29 mouse cellular contexts compared by ENCODE assay signal in the genomic region with DNA sequence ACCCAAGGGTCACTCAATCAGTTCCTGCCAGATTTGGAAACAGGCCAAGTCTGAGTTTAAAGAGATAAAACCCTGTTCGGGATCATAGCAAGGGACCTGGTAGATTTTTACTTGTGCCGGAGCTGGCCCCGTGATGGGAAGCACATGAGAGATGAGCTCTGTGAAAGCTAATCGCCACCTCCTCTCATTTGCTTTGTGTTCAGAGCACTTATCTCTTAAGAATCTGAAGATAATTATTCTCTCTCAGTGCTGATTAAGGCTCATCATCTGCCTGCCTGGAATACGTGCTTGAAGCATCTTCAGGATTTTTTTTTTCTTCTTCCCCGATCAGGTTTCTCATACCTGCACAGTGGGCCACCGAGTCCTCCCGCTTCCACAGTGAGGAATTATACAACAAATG. TPM values are rescaled to one million over a fixed set of nuclear protein-coding genes. Genes with fewer than 3 reads are reported as not detected.
"Had no signal": no experiment of that assay in that cellular context is flagged by ENCODE, and none has a peak within 500 bp of the region (broad histone marks: within the 10 kb centered on the region; RNA-seq: fewer than 3 reads in every experiment).

No protein-coding gene starts in this region.

- DNase-seq: kidney, adult 9 months; kidney, postnatal 14 days; kidney, postnatal 4 days; liver; lung, adult 18-20 months; lung, postnatal 10 days; lung, postnatal 36 days; right cerebral cortex, adult 18-20 months; right cerebral cortex, postnatal 14 days; right cerebral cortex, postnatal 4 days; thymus, adult 2 months; thymus, postnatal 14 days; thymus, postnatal 4 days had no signal

- ATAC-seq: liver, embryonic 12.5 days had no signal

- H3K27me3 ChIP-seq: limb, embryonic 13.5 days; liver, embryonic 12.5 days; liver, embryonic 15.5 days; lung, embryonic 15.5 days; midbrain, embryonic 12.5 days; neural tube, embryonic 12.5 days; neural tube, embryonic 15.5 days had no signal

- H3K4me1 ChIP-seq: limb, embryonic 13.5 days; liver, embryonic 12.5 days; liver, embryonic 15.5 days; lung, embryonic 15.5 days had no signal

- H3K36me3 ChIP-seq: limb, embryonic 10.5 days; limb, embryonic 13.5 days; liver, embryonic 12.5 days; liver, embryonic 15.5 days; lung, embryonic 15.5 days; midbrain, embryonic 12.5 days; neural tube, embryonic 12.5 days; neural tube, embryonic 15.5 days had no signal

- H3K27ac ChIP-seq: limb, embryonic 10.5 days; limb, embryonic 13.5 days; liver, embryonic 12.5 days; liver, embryonic 15.5 days; lung, embryonic 15.5 days; midbrain, embryonic 12.5 days; neural tube, embryonic 12.5 days; neural tube, embryonic 15.5 days; stomach, postnatal 0 days had no signal

- H3K9me3 ChIP-seq: limb, embryonic 10.5 days; limb, embryonic 13.5 days; liver, embryonic 12.5 days; liver, embryonic 15.5 days; lung, embryonic 15.5 days; midbrain, embryonic 12.5 days; neural tube, embryonic 12.5 days; neural tube, embryonic 15.5 days had no signal

- H3K4me3 ChIP-seq: limb, embryonic 10.5 days; limb, embryonic 13.5 days; liver, embryonic 12.5 days; liver, embryonic 15.5 days; lung, embryonic 15.5 days; midbrain, embryonic 12.5 days; neural tube, embryonic 12.5 days; neural tube, embryonic 15.5 days had no signal

- H3K4me2 ChIP-seq: limb, embryonic 13.5 days; liver, embryonic 12.5 days; liver, embryonic 15.5 days; lung, embryonic 15.5 days; midbrain, embryonic 12.5 days; neural tube, embryonic 12.5 days; neural tube, embryonic 15.5 days had no signal

- H3K9ac ChIP-seq: limb, embryonic 13.5 days; liver, embryonic 12.5 days; liver, embryonic 15.5 days; lung, embryonic 15.5 days; midbrain, embryonic 12.5 days; neural tube, embryonic 12.5 days; neural tube, embryonic 15.5 days had no signal

RNA-seq across cellular contexts. Expression of a gene that starts 36.6 kb away (rescaled TPM):
- total RNA-seq: layer of hippocampus, adult 18-20 months; layer of hippocampus, postnatal 14 days; left cerebral cortex, adult 8-10 months; left cerebral cortex, postnatal 14 days; megakaryocyte-erythroid progenitor cell, adult 5-6 weeks had no signal
- polyA plus RNA-seq: kidney, embryonic 16.5 days; limb, embryonic 10.5 days; limb, embryonic 13.5 days; liver, embryonic 12.5 days; liver, embryonic 15.5 days; lung, embryonic 15.5 days; midbrain, embryonic 12.5 days; neural tube, embryonic 12.5 days; stomach, embryonic 14.5 days; stomach, postnatal 0 days; thymus, adult 2 months had no signal
